Mouse (Mus musculus): ENCODE data around the gene Klk7. TPM values are rescaled to one million over a fixed set of nuclear protein-coding genes. Genes with fewer than 3 reads are reported as not detected.

Klk7 gene
- total RNA-seq, 2 experiments from 2014 or later = not detected

Other genes starting within 250 kb of the Klk7 start
- 1 to 10 TPM; 4.0 to 4.6 TPM for gene Zfp658, start 249.0 kb upstream of the Klk7 start, total RNA-seq (2021)
- gene Zfp719, start 231.7 kb upstream of the Klk7 start, total RNA-seq (2021) = 10 to 100 TPM; 18.7 to 19.1 TPM
- under 1 TPM in 1 of 2 experiments, not detected in 1; 0.43 TPM for gene Zfp819, start 204.1 kb upstream of the Klk7 start, total RNA-seq (2021)
- gene Ceacam18, start 176.6 kb upstream of the Klk7 start, total RNA-seq (2021) = not detected
- gene Siglece, start 151.1 kb upstream of the Klk7 start, total RNA-seq (2021) = 1 to 10 TPM in 1 of 2 experiments, under 1 TPM in 1; 1.00 to 1.4 TPM
- gene Ctu1, start 139.3 kb upstream of the Klk7 start, total RNA-seq (2021) = 1 to 10 TPM; 8.3 to 8.7 TPM
- not detected for gene Klk14, start 120.9 kb upstream of the Klk7 start, total RNA-seq (2021)
- gene Klk13, start 98.7 kb upstream of the Klk7 start, total RNA-seq (2021) = not detected
- gene Klk12, start 42.4 kb upstream of the Klk7 start, total RNA-seq (2021) = not detected
- not detected for gene Klk11, start 36.7 kb upstream of the Klk7 start, total RNA-seq (2021)
- gene Klk10, start 30.3 kb upstream of the Klk7 start, total RNA-seq (2021) = not detected
- gene Klk9, start 19.4 kb upstream of the Klk7 start, total RNA-seq (2021) = not detected
- 1 to 10 TPM; 1.3 to 3.6 TPM for gene Klk8, start 13.7 kb upstream of the Klk7 start, total RNA-seq (2021)
- 1 to 10 TPM; 1.0 to 1.8 TPM for gene Klk6, start 13.2 kb downstream of the Klk7 start, total RNA-seq (2021)
- not detected for gene Klk5, start 30.7 kb downstream of the Klk7 start, total RNA-seq (2021)
- not detected for gene Klk4, start 69.9 kb downstream of the Klk7 start, total RNA-seq (2021)
- gene Klk15, start 122.4 kb downstream of the Klk7 start, total RNA-seq (2021) = not detected
- not detected for gene Klk1b8, start 139.4 kb downstream of the Klk7 start, total RNA-seq (2021)
- not detected for gene Klk1b1, start 155.5 kb downstream of the Klk7 start, total RNA-seq (2021)
- not detected for gene Klk1b9, start 164.8 kb downstream of the Klk7 start, total RNA-seq (2021)
- not detected for gene Klk1b11, start 184.6 kb downstream of the Klk7 start, total RNA-seq (2021)
- gene Klk1b26, start 200.9 kb downstream of the Klk7 start, total RNA-seq (2021) = not detected
- not detected for gene Klk1b27, start 241.0 kb downstream of the Klk7 start, total RNA-seq (2021)

Data from left cerebral cortex, postnatal 36 days (tissue).